Comparison of ENCODE assay signal across 12 mouse cellular contexts in the genomic region with DNA sequence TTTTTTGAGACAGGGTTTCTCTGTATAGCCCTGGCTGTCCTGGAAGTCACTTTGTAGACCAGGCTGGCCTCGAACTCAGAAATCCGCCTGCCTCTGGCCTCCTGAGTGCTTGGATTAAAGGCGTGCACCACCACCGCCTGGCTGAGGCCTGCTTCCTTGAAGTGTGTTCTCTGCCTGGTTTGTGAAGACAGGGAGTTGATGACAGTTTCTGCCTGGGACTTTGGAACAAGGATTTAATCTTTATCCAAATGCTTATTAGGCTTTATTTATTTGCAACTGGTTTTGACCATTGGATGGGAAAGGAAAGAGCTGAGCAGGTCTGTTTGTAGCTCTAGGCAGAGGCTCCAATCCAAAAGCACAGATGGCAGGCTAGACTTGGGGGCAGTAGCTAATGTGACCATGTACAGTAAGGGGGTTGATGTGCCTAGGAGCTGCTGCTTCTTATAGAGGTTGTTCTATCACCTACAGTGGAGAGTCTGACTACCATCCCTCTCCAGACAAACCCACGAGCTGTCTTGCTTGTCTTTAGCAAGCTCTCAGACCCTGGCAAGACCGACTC. TPM values are rescaled to one million over a fixed set of nuclear protein-coding genes. Genes with fewer than 3 reads are reported as not detected.
DNase-seq lines count a peak whose midpoint lies in the region; ATAC-seq and TF ChIP-seq lines count a peak whose summit lies in the region.
"Had no signal": no experiment of that assay in that cellular context is flagged by ENCODE, and none has a peak within 500 bp of the region (broad histone marks: within the 10 kb centered on the region; RNA-seq: fewer than 3 reads in every experiment).

No protein-coding gene starts in this region.

- WGBS in hindbrain, embryonic 15.5 days: 89% methylated on average over 6 of the region's 6 CpGs
- 89% methylated on average over 6 of the region's 6 CpGs for WGBS in hindbrain, embryonic 11.5 days
- 85% methylated on average over 6 of the region's 6 CpGs for WGBS in midbrain, embryonic 11.5 days
- 89% methylated on average over 6 of the region's 6 CpGs for WGBS in midbrain, embryonic 15.5 days
- 93% methylated on average over 6 of the region's 6 CpGs for WGBS in midbrain, postnatal 0 days

- H3K27me3 ChIP-seq in hindbrain, embryonic 15.5 days: no peaks in the 10 kb centered on the region
- no peaks in the 10 kb centered on the region for H3K27me3 ChIP-seq in hindbrain, embryonic 11.5 days (ENCODE audit: control insufficient read depth, insufficient read depth, low read length)
- no peaks in the 10 kb centered on the region for H3K27me3 ChIP-seq in midbrain, embryonic 11.5 days (ENCODE audit: control insufficient read depth, insufficient read depth, low read length)
- H3K27me3 ChIP-seq in midbrain, embryonic 15.5 days (replicated peaks): no peaks in the 10 kb centered on the region
- no peaks in the 10 kb centered on the region for H3K27me3 ChIP-seq in midbrain, postnatal 0 days (ENCODE audit: insufficient read depth, low read length)
- H3K27me3 ChIP-seq: embryonic facial prominence, embryonic 13.5 days; heart, embryonic 13.5 days; lung, embryonic 15.5 days had no signal

- H3K36me3 ChIP-seq in hindbrain, embryonic 15.5 days: no peaks in the 10 kb centered on the region
- no peaks in the 10 kb centered on the region for H3K36me3 ChIP-seq in hindbrain, embryonic 11.5 days (ENCODE audit: control insufficient read depth, insufficient read depth, low read length)
- no peaks in the 10 kb centered on the region for H3K36me3 ChIP-seq in midbrain, embryonic 11.5 days (ENCODE audit: control insufficient read depth, insufficient read depth, low read length)
- H3K36me3 ChIP-seq in midbrain, embryonic 15.5 days (replicated peaks): no peaks in the 10 kb centered on the region
- 0 out of 2 replicates have a peak, but pooled peaks cover 4% of the 10 kb centered on the region for H3K36me3 ChIP-seq in midbrain, postnatal 0 days (ENCODE audit: insufficient read depth, low read length)
- H3K36me3 ChIP-seq: lung, embryonic 15.5 days had no signal

- H3K9me3 ChIP-seq in hindbrain, embryonic 15.5 days: no peaks in the 10 kb centered on the region
- no peaks in the 10 kb centered on the region for H3K9me3 ChIP-seq in hindbrain, embryonic 11.5 days (ENCODE audit: control insufficient read depth, low read length)
- no peaks in the 10 kb centered on the region for H3K9me3 ChIP-seq in midbrain, embryonic 11.5 days (ENCODE audit: control insufficient read depth, low read length)
- no peaks in the 10 kb centered on the region for H3K9me3 ChIP-seq in midbrain, embryonic 15.5 days
- H3K9me3 ChIP-seq in midbrain, postnatal 0 days (ENCODE audit: low read length): no peaks in the 10 kb centered on the region
- H3K9me3 ChIP-seq: embryonic facial prominence, embryonic 13.5 days; heart, embryonic 13.5 days; lung, embryonic 15.5 days had no signal

- ATAC-seq in hindbrain, embryonic 15.5 days (ENCODE audit: low FRiP score, low read depth): no peak
- ATAC-seq in hindbrain, embryonic 11.5 days (ENCODE audit: low FRiP score): no peak
- no peak for ATAC-seq in midbrain, embryonic 11.5 days (ENCODE audit: low FRiP score)
- ATAC-seq in midbrain, embryonic 15.5 days (replicated peaks): no peak
- ATAC-seq in midbrain, postnatal 0 days (ENCODE audit: low FRiP score): no peak

- no peak overlapping the region for H3K4me3 ChIP-seq in hindbrain, embryonic 15.5 days
- no peak overlapping the region for H3K4me3 ChIP-seq in hindbrain, embryonic 11.5 days (ENCODE audit: low read depth, low read length)
- H3K4me3 ChIP-seq in midbrain, embryonic 11.5 days (ENCODE audit: low read depth, low read length): no peak overlapping the region
- no peak overlapping the region for H3K4me3 ChIP-seq in midbrain, embryonic 15.5 days
- H3K4me3 ChIP-seq in midbrain, postnatal 0 days (ENCODE audit: low read depth, low read length): no peak overlapping the region

- no peak for DNase-seq in hindbrain, embryonic 11.5 days (ENCODE audit: low spot score)
- DNase-seq in midbrain, embryonic 11.5 days (ENCODE audit: low spot score, missing footprints): peak; percentile 73
- peak; percentile 53 for DNase-seq in kidney, postnatal 10 days
- no peak for DNase-seq in midbrain, postnatal 0 days (ENCODE audit: low spot score)
- no peak for DNase-seq in gastrocnemius, postnatal 25 days
- DNase-seq: thymus, postnatal 14 days had no signal

- H3K27ac ChIP-seq in hindbrain, embryonic 15.5 days (replicated peaks): peak overlapping the region; percentile 45; the same call in 1 of the 2 replicates
- H3K27ac ChIP-seq in hindbrain, embryonic 11.5 days (ENCODE audit: low read depth, low read length): no peak overlapping the region
- no peak overlapping the region for H3K27ac ChIP-seq in midbrain, embryonic 11.5 days (ENCODE audit: low read depth, low read length)
- no peak overlapping the region for H3K27ac ChIP-seq in midbrain, embryonic 15.5 days
- H3K27ac ChIP-seq in midbrain, postnatal 0 days (ENCODE audit: low read depth, low read length): peak overlapping the region; percentile 93

- no peak overlapping the region for H3K9ac ChIP-seq in hindbrain, embryonic 15.5 days
- H3K9ac ChIP-seq in hindbrain, embryonic 11.5 days (ENCODE audit: low read depth, low read length): no peak overlapping the region
- H3K9ac ChIP-seq in midbrain, embryonic 11.5 days (ENCODE audit: low read length): no peak overlapping the region
- H3K9ac ChIP-seq in midbrain, embryonic 15.5 days: no peak overlapping the region
- no peak overlapping the region for H3K9ac ChIP-seq in midbrain, postnatal 0 days (replicated peaks; ENCODE audit: low read length, poor library complexity, severe bottlenecking)

- H3K4me1 ChIP-seq in hindbrain, embryonic 15.5 days (replicated peaks): peaks cover 16% of the 10 kb centered on the region
- 0 out of 2 replicates have a peak, but pooled peaks cover 4% of the 10 kb centered on the region for H3K4me1 ChIP-seq in hindbrain, embryonic 11.5 days (replicated peaks; ENCODE audit: control insufficient read depth, insufficient read depth, low read length)
- peaks cover 3% of the 10 kb centered on the region for H3K4me1 ChIP-seq in midbrain, embryonic 11.5 days (ENCODE audit: control insufficient read depth, insufficient read depth, low read length)
- H3K4me1 ChIP-seq in midbrain, embryonic 15.5 days: peaks cover 16% of the 10 kb centered on the region
- H3K4me1 ChIP-seq in midbrain, postnatal 0 days (ENCODE audit: insufficient read depth, low read length): peaks cover 15% of the 10 kb centered on the region

- H3K4me2 ChIP-seq in hindbrain, embryonic 15.5 days: no peak overlapping the region
- no peak overlapping the region for H3K4me2 ChIP-seq in hindbrain, embryonic 11.5 days (replicated peaks; ENCODE audit: low read depth, low read length)
- no peak overlapping the region for H3K4me2 ChIP-seq in midbrain, embryonic 11.5 days
- no peak overlapping the region for H3K4me2 ChIP-seq in midbrain, embryonic 15.5 days
- H3K4me2 ChIP-seq in midbrain, postnatal 0 days (ENCODE audit: low read depth, low read length, poor library complexity, severe bottlenecking): no peak overlapping the region

- TF ChIP-seq CTCF in midbrain, postnatal 0 days (IDR thresholded peaks at IDR 0.05): no peak

RNA-seq across cellular contexts. Expression of gene Slc26a1, which starts 3.0 kb away (rescaled TPM):
- polyA plus RNA-seq in hindbrain, embryonic 15.5 days (2015; fragmentation: Nextera tagmentation; extraction: Ambion mirVana): 3.0 and 4.1 TPM in 2 replicates
- polyA plus RNA-seq in hindbrain, embryonic 11.5 days (2014; fragmentation: Nextera tagmentation; extraction: Ambion mirVana): 0.48 and 0.91 TPM in 2 replicates
- 0.69 and 0.81 TPM in 2 replicates for polyA plus RNA-seq in midbrain, embryonic 11.5 days (2014; fragmentation: Nextera tagmentation; extraction: Ambion mirVana)
- 4.0 and 4.1 TPM in 2 replicates for polyA plus RNA-seq in midbrain, embryonic 15.5 days (2015; fragmentation: Nextera tagmentation; extraction: Ambion mirVana)
- 9.3 and 10.1 TPM in 2 replicates for total RNA-seq in midbrain, postnatal 0 days (2014; rRNA removed)
- 4.2 and 5.3 TPM in 2 replicates for polyA plus RNA-seq in midbrain, postnatal 0 days (2015; fragmentation: Nextera tagmentation; extraction: Ambion mirVana)
- not detected for total RNA-seq in gastrocnemius, postnatal 25 days (2021)
- polyA plus RNA-seq: small intestine, adult 2 months had no signal

RNA-seq across cellular contexts. Expression of gene Dgkq, which starts 8.9 kb away (rescaled TPM):
- 31.0 and 32.9 TPM in 2 replicates for polyA plus RNA-seq in hindbrain, embryonic 15.5 days (2015; fragmentation: Nextera tagmentation; extraction: Ambion mirVana)
- 8.2 and 9.5 TPM in 2 replicates for polyA plus RNA-seq in hindbrain, embryonic 11.5 days (2014; fragmentation: Nextera tagmentation; extraction: Ambion mirVana)
- polyA plus RNA-seq in midbrain, embryonic 11.5 days (2014; fragmentation: Nextera tagmentation; extraction: Ambion mirVana): 8.6 TPM in 2 replicates
- polyA plus RNA-seq in midbrain, embryonic 15.5 days (2015; fragmentation: Nextera tagmentation; extraction: Ambion mirVana): 33.9 and 36.7 TPM in 2 replicates
- total RNA-seq in midbrain, postnatal 0 days (2014; rRNA removed): 45.4 and 51.8 TPM in 2 replicates
- 23.5 and 23.7 TPM in 2 replicates for polyA plus RNA-seq in midbrain, postnatal 0 days (2015; fragmentation: Nextera tagmentation; extraction: Ambion mirVana)
- total RNA-seq in gastrocnemius, postnatal 25 days (2021): 1 to 10 TPM; 4.7 to 5.0 TPM

RNA-seq across cellular contexts. Expression of gene Fgfrl1, which starts 13.8 kb away (rescaled TPM):
- polyA plus RNA-seq in hindbrain, embryonic 15.5 days (2015; fragmentation: Nextera tagmentation; extraction: Ambion mirVana): 8.1 and 8.9 TPM in 2 replicates
- 11.9 and 13.6 TPM in 2 replicates for polyA plus RNA-seq in hindbrain, embryonic 11.5 days (2014; fragmentation: Nextera tagmentation; extraction: Ambion mirVana)
- 11.9 and 15.0 TPM in 2 replicates for polyA plus RNA-seq in midbrain, embryonic 11.5 days (2014; fragmentation: Nextera tagmentation; extraction: Ambion mirVana)
- 5.5 and 6.0 TPM in 2 replicates for polyA plus RNA-seq in midbrain, embryonic 15.5 days (2015; fragmentation: Nextera tagmentation; extraction: Ambion mirVana)
- 12.9 and 20.4 TPM in 2 replicates for total RNA-seq in midbrain, postnatal 0 days (2014; rRNA removed)
- 5.4 and 5.7 TPM in 2 replicates for polyA plus RNA-seq in midbrain, postnatal 0 days (2015; fragmentation: Nextera tagmentation; extraction: Ambion mirVana)
- total RNA-seq in gastrocnemius, postnatal 25 days (2021): 10 to 100 TPM; 35.9 to 38.6 TPM

RNA-seq across cellular contexts. Expression of gene Idua, which starts 18.2 kb away (rescaled TPM):
- polyA plus RNA-seq in hindbrain, embryonic 15.5 days (2015; fragmentation: Nextera tagmentation; extraction: Ambion mirVana): 11.0 and 11.8 TPM in 2 replicates
- polyA plus RNA-seq in hindbrain, embryonic 11.5 days (2014; fragmentation: Nextera tagmentation; extraction: Ambion mirVana): 8.7 and 9.4 TPM in 2 replicates
- 9.2 TPM in 2 replicates for polyA plus RNA-seq in midbrain, embryonic 11.5 days (2014; fragmentation: Nextera tagmentation; extraction: Ambion mirVana)
- 12.1 and 15.9 TPM in 2 replicates for polyA plus RNA-seq in midbrain, embryonic 15.5 days (2015; fragmentation: Nextera tagmentation; extraction: Ambion mirVana)
- 9.2 and 10.9 TPM in 2 replicates for total RNA-seq in midbrain, postnatal 0 days (2014; rRNA removed)
- polyA plus RNA-seq in midbrain, postnatal 0 days (2015; fragmentation: Nextera tagmentation; extraction: Ambion mirVana): 8.8 and 9.8 TPM in 2 replicates
- total RNA-seq in gastrocnemius, postnatal 25 days (2021): 1 to 10 TPM; 7.8 to 9.4 TPM

RNA-seq across cellular contexts. Expression of gene Tmem175, which starts 48.8 kb away (rescaled TPM):
- polyA plus RNA-seq in hindbrain, embryonic 15.5 days (2015; fragmentation: Nextera tagmentation; extraction: Ambion mirVana): 26.3 and 27.1 TPM in 2 replicates
- 20.4 and 22.3 TPM in 2 replicates for polyA plus RNA-seq in hindbrain, embryonic 11.5 days (2014; fragmentation: Nextera tagmentation; extraction: Ambion mirVana)
- 20.9 and 22.1 TPM in 2 replicates for polyA plus RNA-seq in midbrain, embryonic 11.5 days (2014; fragmentation: Nextera tagmentation; extraction: Ambion mirVana)
- 25.3 and 26.6 TPM in 2 replicates for polyA plus RNA-seq in midbrain, embryonic 15.5 days (2015; fragmentation: Nextera tagmentation; extraction: Ambion mirVana)
- total RNA-seq in midbrain, postnatal 0 days (2014; rRNA removed): 34.1 and 37.6 TPM in 2 replicates
- polyA plus RNA-seq in midbrain, postnatal 0 days (2015; fragmentation: Nextera tagmentation; extraction: Ambion mirVana): 34.2 and 41.4 TPM in 2 replicates
- 1 to 10 TPM; 5.2 to 5.4 TPM for total RNA-seq in gastrocnemius, postnatal 25 days (2021)

Comparison
In these comparisons a context has a peak if more than half of its experiments do, and no peak if none do; other contexts are left out.
1. H3K27ac ChIP-seq: peak in hindbrain, embryonic 15.5 days (single experiment) and midbrain, postnatal 0 days (single experiment); none in hindbrain, embryonic 11.5 days (single experiment), midbrain, embryonic 11.5 days (single experiment) and midbrain, embryonic 15.5 days (single experiment).
2. DNase-seq: peak in midbrain, embryonic 11.5 days (single experiment) and kidney, postnatal 10 days (single experiment); none in hindbrain, embryonic 11.5 days (single experiment), midbrain, postnatal 0 days (single experiment) and gastrocnemius, postnatal 25 days (single experiment).